Mouse (Mus musculus) embryonic fibroblast, embryonic 13.5 days (primary cell): ENCODE measurements around the gene Ampd3.

Source experiments
- CTCF ChIP-seq: IDR thresholded peaks from 2 replicates; pipeline ENCODE4 v1.5.1; 2011; ENCODE audit warnings: mild to moderate bottlenecking, control low read depth, low read length, moderate library complexity, borderline replicate concordance; ENCODE audit not compliant: insufficient read depth
- POLR2A ChIP-seq: IDR thresholded peaks from 2 replicates; pipeline ENCODE4 v1.6.1; 2011; ENCODE audit warnings: low read depth, mild to moderate bottlenecking, control low read depth, low read length, moderate library complexity

- TF ChIP-seq CTCF (no peak), POLR2A (no peak)
These were observed 48.1 kb upstream of the Ampd3 start for GRCm38 (mm10) chr7:110719857-110720256.
